Mouse (Mus musculus) small intestine, adult 2 months (tissue): ENCODE results near the gene Hhex. TPM values are rescaled to one million over a fixed set of nuclear protein-coding genes. Genes with fewer than 3 reads are reported as not detected.

Source experiments
- H3K27ac ChIP-seq: fragments of 200-500 bp; 2 replicates; pipeline ENCODE4 v1.5.1; 2012; ENCODE audit warnings: low read depth, low read length, control low read depth, inconsistent platforms; ENCODE audit not compliant: insufficient read depth
- H3K27me3 ChIP-seq: fragments of 200-500 bp; 2 replicates; pipeline ENCODE4 v1.6.1; 2012; ENCODE audit warnings: mild to moderate bottlenecking, moderate library complexity, low read length, inconsistent platforms; ENCODE audit not compliant: control insufficient read depth, insufficient read depth
- H3K36me3 ChIP-seq: fragments of 200-500 bp; 2 replicates; pipeline ENCODE4 v1.6.1; 2012; ENCODE audit warnings: mild to moderate bottlenecking, low read length, control low read depth, inconsistent platforms; ENCODE audit not compliant: control insufficient read depth, insufficient read depth
- H3K4me1 ChIP-seq: fragments of 200-500 bp; 2 replicates; pipeline ENCODE4 v1.6.1; 2012; ENCODE audit warnings: low read length, inconsistent platforms, mixed read lengths; ENCODE audit not compliant: control insufficient read depth, insufficient read depth, insufficient read length
- H3K4me3 ChIP-seq: fragments of 200-500 bp; 2 replicates; pipeline ENCODE4 v1.5.1; 2012; ENCODE audit warnings: low read depth, mild to moderate bottlenecking, control low read depth, inconsistent platforms, low read length, moderate library complexity
- CTCF ChIP-seq: fragments of 200-500 bp; IDR thresholded peaks from 2 replicates; pipeline ENCODE4 v1.5.1; 2012; ENCODE audit warnings: low read depth, mild to moderate bottlenecking, control low read depth, inconsistent platforms, low read length, moderate library complexity, mixed read lengths; ENCODE audit not compliant: insufficient replicate concordance, insufficient read length; ENCODE audit errors: extremely low read depth
- POLR2A ChIP-seq: fragments of 200-500 bp; IDR thresholded peaks from 2 replicates; pipeline ENCODE4 v1.6.1; 2012; ENCODE audit warnings: low read depth, mild to moderate bottlenecking, control low read depth, inconsistent platforms, low read length, moderate library complexity
- WGBS: fragments of 180-500 bp; shearing (Covaris S2); methylation state at CpG from one replicate; pipeline ENCODE4 v1.1.7; 2018; 5-methylcytosine and 5-hydroxymethylcytosine counted together
- polyA plus RNA-seq: library from polyadenylated mRNA; depleted of rRNA; stranded (reverse); fragments of >200 nt; gene quantifications from 2 replicates; pipeline ENCODE4 v1.2.3, GENCODE M21; 2012; rRNA removed

Gene Hhex
- polyA plus RNA-seq, 1 experiment: 9.4 TPM

- no peaks in the 10 kb centered on the region for H3K27me3 ChIP-seq
- no peak overlapping the region for H3K27ac ChIP-seq
- TF ChIP-seq CTCF (no peak), POLR2A (no peak)
- H3K4me3 ChIP-seq: no peak overlapping the region
- no peaks in the 10 kb centered on the region for H3K36me3 ChIP-seq
- H3K4me1 ChIP-seq: no peaks in the 10 kb centered on the region
- WGBS: 63% methylated on average over 7 of the region's 7 CpGs
These were observed 54.1 kb downstream of the Hhex start for GRCm38 (mm10) chr19:37488608-37489262.

Other genes with a start within 250 kb of the Hhex start
- gene March5, start 227.3 kb upstream of the Hhex start, polyA plus RNA-seq: 15.6 and 25.4 TPM in 2 replicates
- 5.9 and 9.1 TPM in 2 replicates for gene Cpeb3, start 226.2 kb upstream of the Hhex start, polyA plus RNA-seq
- 5.7 and 6.8 TPM in 2 replicates for gene Ide, start 97.0 kb upstream of the Hhex start, polyA plus RNA-seq
- 0.44 and 1.4 TPM in 2 replicates for gene Kif11, start 58.4 kb upstream of the Hhex start, polyA plus RNA-seq
- gene Exoc6, start 115.6 kb downstream of the Hhex start, polyA plus RNA-seq: 2.3 and 5.3 TPM in 2 replicates